Mouse (Mus musculus) MEL (cell line): ENCODE data around the gene Tarsl2. TPM values are rescaled to one million over a fixed set of nuclear protein-coding genes. Genes with fewer than 3 reads are reported as not detected.

ENCODE experiments used
- DNase-seq: peaks from one replicate; pipeline ENCODE4 v3.0.0; 2011; ENCODE audit warnings: low read depth, low spot score
- H3K27ac ChIP-seq: 2 replicates; pipeline ENCODE4 v1.5.1; 2012; ENCODE audit warnings: low read depth, mild to moderate bottlenecking, control low read depth, low read length, moderate library complexity; ENCODE audit not compliant: control insufficient read depth
- H3K27me3 ChIP-seq, 2 experiments: fragments of 150-350 bp in 1 of 2; sonication (generic) in 1 of 2; 2 replicates each; pipeline ENCODE4 v1.6.1; 2012; ENCODE audit warnings: low read length in 2 of 2, mild to moderate bottlenecking in 2 of 2, improper control_type of control experiment in 1 of 2, moderate library complexity in 1 of 2; ENCODE audit not compliant: insufficient read depth in 2 of 2, control insufficient read depth in 1 of 2
- H3K36me3 ChIP-seq, 2 experiments: 2 replicates each; pipeline ENCODE4 v1.6.1; 2012 to 2014; ENCODE audit warnings: low read length in 2 of 2, improper control_type of control experiment in 1 of 2, inconsistent platforms in 1 of 2, mild to moderate bottlenecking in 1 of 2; ENCODE audit not compliant: insufficient read depth in 2 of 2, control insufficient read depth in 1 of 2
- H3K4me1 ChIP-seq, 2 experiments: fragments of 150-350 bp in 1 of 2; sonication (generic) in 1 of 2; 2 replicates each; pipeline ENCODE4 v1.6.1; 2012; ENCODE audit warnings: low read length in 2 of 2, improper control_type of control experiment in 1 of 2, mild to moderate bottlenecking in 1 of 2; ENCODE audit not compliant: insufficient read depth in 2 of 2, control insufficient read depth in 1 of 2
- H3K4me3 ChIP-seq, 2 experiments: fragments of 150-350 bp in 1 of 2; sonication (generic) in 1 of 2; 2 replicates each; pipeline ENCODE4 v1.5.1; 2012; ENCODE audit warnings: low read depth in 2 of 2, low read length in 2 of 2, mild to moderate bottlenecking in 2 of 2, moderate library complexity in 2 of 2, control low read depth in 1 of 2, improper control_type of control experiment in 1 of 2; ENCODE audit not compliant: control insufficient read depth in 1 of 2, insufficient read depth in 1 of 2
- H3K79me2 ChIP-seq: 2 replicates; pipeline ENCODE4 v1.6.1; 2012; ENCODE audit warnings: mild to moderate bottlenecking, low read length, moderate library complexity; ENCODE audit not compliant: control insufficient read depth, poor library complexity, insufficient read depth
- H3K9ac ChIP-seq: 2 replicates; pipeline ENCODE4 v1.6.1; 2012; ENCODE audit warnings: low read depth, mild to moderate bottlenecking, control low read depth, low read length, moderate library complexity; ENCODE audit not compliant: control insufficient read depth, poor library complexity, severe bottlenecking
- H3K9me3 ChIP-seq: fragments of 150-350 bp; sonication (generic); replicated peaks from 2 replicates; pipeline ENCODE4 v1.6.1; 2012; ENCODE audit warnings: mild to moderate bottlenecking, low read length, improper control_type of control experiment, moderate library complexity; ENCODE audit not compliant: insufficient read depth
- BHLHE40 ChIP-seq: IDR thresholded peaks from 2 replicates; pipeline ENCODE4 v1.6.1; 2012; ENCODE audit warnings: low read depth, mild to moderate bottlenecking, inconsistent platforms, low read length, improper control_type of control experiment, borderline replicate concordance
- CHD1 ChIP-seq: IDR thresholded peaks from 2 replicates; pipeline ENCODE4 v1.6.1; 2012; ENCODE audit warnings: low read depth, mild to moderate bottlenecking, inconsistent platforms, low read length, improper control_type of control experiment
- CTCF ChIP-seq, 3 experiments: IDR thresholded peaks in 2 of 3; conservative IDR thresholded peaks in 1 of 3; 2 replicates each; pipeline ENCODE4 v1.5.1; 2011 to 2012; ENCODE audit warnings: low read length in 3 of 3, low read depth in 2 of 3, mild to moderate bottlenecking in 2 of 3, improper control_type of control experiment in 1 of 3, inconsistent platforms in 1 of 3, mixed read lengths in 1 of 3, moderate library complexity in 1 of 3; ENCODE audit not compliant: control insufficient read depth in 1 of 3, insufficient read depth in 1 of 3, poor library complexity in 1 of 3, severe bottlenecking in 1 of 3
- E2F4 ChIP-seq: IDR thresholded peaks from 2 replicates; pipeline ENCODE4 v1.6.1; 2011; ENCODE audit warnings: low read depth, low read length, improper control_type of control experiment, borderline replicate concordance
- ELF1 ChIP-seq: IDR thresholded peaks from 2 replicates; pipeline ENCODE4 v1.6.1; 2014; ENCODE audit warnings: low read depth, mild to moderate bottlenecking, inconsistent platforms, low read length, improper control_type of control experiment, moderate library complexity
- EP300 ChIP-seq, 2 experiments: IDR thresholded peaks; 2 replicates each; pipeline ENCODE4 v1.6.1; 2011; ENCODE audit warnings: improper control_type of control experiment in 2 of 2, low read length in 2 of 2, low read depth in 1 of 2, mild to moderate bottlenecking in 1 of 2
- GATA1 ChIP-seq: IDR thresholded peaks from 2 replicates; pipeline ENCODE4 v1.6.1; 2011; ENCODE audit warnings: low read depth, low read length, improper control_type of control experiment
- HCFC1 ChIP-seq: IDR thresholded peaks from 2 replicates; pipeline ENCODE4 v1.6.1; 2012; ENCODE audit warnings: low read depth, mild to moderate bottlenecking, inconsistent platforms, low read length, improper control_type of control experiment, moderate library complexity
- MAFK ChIP-seq: IDR thresholded peaks from 2 replicates; pipeline ENCODE4 v1.6.1; 2011; ENCODE audit warnings: low read depth, mild to moderate bottlenecking, low read length, improper control_type of control experiment, borderline replicate concordance
- MAZ ChIP-seq: IDR thresholded peaks from 2 replicates; pipeline ENCODE4 v1.6.1; 2012; ENCODE audit warnings: low read depth, mild to moderate bottlenecking, inconsistent platforms, low read length, improper control_type of control experiment
- MXI1 ChIP-seq: IDR thresholded peaks from 2 replicates; pipeline ENCODE4 v1.6.1; 2011; ENCODE audit warnings: mild to moderate bottlenecking, low read depth, low read length, improper control_type of control experiment
- MYB ChIP-seq: IDR thresholded peaks from 2 replicates; pipeline ENCODE4 v1.6.1; 2011; ENCODE audit warnings: mild to moderate bottlenecking, low read depth, low read length, improper control_type of control experiment
- MYC ChIP-seq: IDR thresholded peaks from 2 replicates; pipeline ENCODE4 v1.6.1; 2011; ENCODE audit warnings: low read depth, mild to moderate bottlenecking, low read length, improper control_type of control experiment, moderate library complexity
- NELFE ChIP-seq: IDR thresholded peaks from 2 replicates; pipeline ENCODE4 v1.6.1; 2011; ENCODE audit warnings: low read depth, low read length, improper control_type of control experiment
- POLR2A ChIP-seq, 2 experiments: IDR thresholded peaks; 2 replicates each; pipeline ENCODE4 v1.6.1; 2011 to 2012; ENCODE audit warnings: low read length in 2 of 2, mild to moderate bottlenecking in 2 of 2, control low read depth in 1 of 2, improper control_type of control experiment in 1 of 2, low read depth in 1 of 2, moderate library complexity in 1 of 2; ENCODE audit not compliant: control insufficient read depth in 1 of 2, insufficient read depth in 1 of 2, poor library complexity in 1 of 2
- POLR2AphosphoS2 ChIP-seq: IDR thresholded peaks from 2 replicates; pipeline ENCODE4 v1.6.1; 2011; ENCODE audit warnings: low read length, improper control_type of control experiment
- SIN3A ChIP-seq: IDR thresholded peaks from 2 replicates; pipeline ENCODE4 v1.6.1; 2012; ENCODE audit warnings: low read length, improper control_type of control experiment, inconsistent platforms
- SMC3 ChIP-seq: IDR thresholded peaks from 2 replicates; pipeline ENCODE4 v1.6.1; 2011; ENCODE audit warnings: low read depth, low read length, improper control_type of control experiment
- TAL1 ChIP-seq: IDR thresholded peaks from 2 replicates; pipeline ENCODE4 v1.6.1; 2012; ENCODE audit warnings: mild to moderate bottlenecking, inconsistent platforms, low read length, moderate library complexity, mixed read lengths
- TBP ChIP-seq: IDR thresholded peaks from 2 replicates; pipeline ENCODE4 v1.8.0; 2011; ENCODE audit warnings: low read depth, low read length, improper control_type of control experiment
- TCF12 ChIP-seq: IDR thresholded peaks from 2 replicates; pipeline ENCODE4 v1.6.1; 2014; ENCODE audit warnings: low read depth, mild to moderate bottlenecking, inconsistent platforms, low read length, improper control_type of control experiment, moderate library complexity
- USF1 ChIP-seq: IDR thresholded peaks from 2 replicates; pipeline ENCODE4 v1.6.1; 2014; ENCODE audit warnings: low read depth, mild to moderate bottlenecking, inconsistent platforms, low read length, improper control_type of control experiment, moderate library complexity
- USF2 ChIP-seq, 2 experiments: IDR thresholded peaks; 2 replicates each; pipeline ENCODE4 v1.6.1; 2011 to 2012; ENCODE audit warnings: improper control_type of control experiment in 2 of 2, low read length in 2 of 2, borderline replicate concordance in 1 of 2, inconsistent platforms in 1 of 2, low read depth in 1 of 2, mild to moderate bottlenecking in 1 of 2; ENCODE audit not compliant: insufficient read depth in 1 of 2
- ZKSCAN1 ChIP-seq: IDR thresholded peaks from 2 replicates; pipeline ENCODE4 v1.6.1; 2012; ENCODE audit warnings: low read depth, mild to moderate bottlenecking, inconsistent platforms, low read length, improper control_type of control experiment, moderate library complexity
- polyA plus RNA-seq, 2 experiments: library from polyadenylated mRNA; stranded (reverse) in 1 of 2; unstranded in 1 of 2; fragments of >175 nt in 1 of 2; fragments of >200 nt in 1 of 2; gene quantifications; 2 replicates each; pipeline versions ENCODE4 v1.2.1 to v1.2.4; 2012; ENCODE audit warnings: low replicate concordance in 2 of 2, low read depth in 1 of 2; ENCODE audit not compliant: insufficient read length in 2 of 2, insufficient read depth in 1 of 2, missing spikeins in 1 of 2
- total RNA-seq: library from RNA; depleted of rRNA; stranded (reverse); fragments of 300-350 nt; gene quantifications from 2 replicates; pipeline ENCODE4 v1.2.3, GENCODE M21; 2012

Tarsl2 gene
- total and polyA plus RNA-seq, 3 experiments, result 18.7 to 26.3 TPM; not detected in 1

GRCm38 (mm10) chr7:65610673-65611072 is 34.0 kb upstream of the Tarsl2 start:
- no peak overlapping the region for H3K27ac ChIP-seq
- H3K4me3 ChIP-seq, result no peak overlapping the region
- H3K27me3 ChIP-seq, result no peaks in the 10 kb centered on the region
- H3K36me3 ChIP-seq, result no peaks in the 10 kb centered on the region
- TF ChIP-seq SIN3A (no peak), MXI1 (no peak), GATA1 (no peak), MYB (no peak), ZKSCAN1 (no peak), USF2 (IDR thresholded peaks at IDR 0.05; ENCODE audit: borderline replicate concordance in 1 of 2, insufficient read depth in 1 of 2, low read depth in 1 of 2, low read length in 2 of 2) (no peak), MAFK (no peak)
- DNase-seq, result no peak
- H3K9me3 ChIP-seq, result no peaks in the 10 kb centered on the region
- no peaks in the 10 kb centered on the region for H3K4me1 ChIP-seq
- H3K9ac ChIP-seq, result no peak overlapping the region
- H3K79me2 ChIP-seq, result no peaks in the 10 kb centered on the region

- no peak for TF ChIP-seq TCF12
- TF ChIP-seq HCFC1, result no peak
- TF ChIP-seq TAL1, result no peak
- TF ChIP-seq POLR2A (IDR thresholded peaks at IDR 0.05; ENCODE audit: control insufficient read depth in 1 of 2, insufficient read depth in 1 of 2, low read depth in 1 of 2, low read length in 2 of 2, poor library complexity in 1 of 2), result no peak
- TF ChIP-seq TBP, result no peak
- no peak for TF ChIP-seq POLR2AphosphoS2
- no peak for TF ChIP-seq MYC
- no peak for TF ChIP-seq CHD1
- TF ChIP-seq MAZ, result no peak
- TF ChIP-seq E2F4, result no peak
- no peak for TF ChIP-seq USF2 (IDR thresholded peaks at IDR 0.05; ENCODE audit: borderline replicate concordance in 1 of 2, insufficient read depth in 1 of 2, low read depth in 1 of 2, low read length in 2 of 2)
- no peak for TF ChIP-seq BHLHE40
- TF ChIP-seq EP300 (IDR thresholded peaks at IDR 0.05; ENCODE audit: low read depth in 1 of 2, low read length in 2 of 2), result no peak
- TF ChIP-seq MXI1, result no peak
- TF ChIP-seq CTCF (IDR thresholded peaks at IDR 0.05 in 2 of 3, conservative IDR thresholded peaks at IDR 0.05 in 1 of 3; ENCODE audit: control insufficient read depth in 1 of 3, insufficient read depth in 1 of 3, low read depth in 2 of 3, low read length in 3 of 3, poor library complexity in 1 of 3, severe bottlenecking in 1 of 3), result no peak
- TF ChIP-seq NELFE, result no peak
- no peak for TF ChIP-seq ZKSCAN1
- no peak for TF ChIP-seq USF1
- TF ChIP-seq ELF1, result no peak
- no peak for TF ChIP-seq SMC3
- DNase-seq, result no peak
- no peaks in the 10 kb centered on the region for H3K27me3 ChIP-seq
Measured at GRCm38 (mm10) chr7:65611298-65611697, 33.4 kb upstream of the Tarsl2 start.

More at GRCm38 (mm10) chr7:65611298-65611697, 33.4 kb upstream of the Tarsl2 start:
- Histone ChIP-seq H3K9me3 (no peaks in the 10 kb centered on the region), H3K79me2 (no peaks in the 10 kb centered on the region), H3K27ac (no peak overlapping the region), H3K4me3 (no peak overlapping the region), H3K4me1 (no peaks in the 10 kb centered on the region), H3K9ac (no peak overlapping the region), H3K36me3 (no peaks in the 10 kb centered on the region)
